Mouse (Mus musculus) thymus, adult 2 months (tissue): Measurements from ENCODE around the gene Pts. TPM values are rescaled to one million over a fixed set of nuclear protein-coding genes. Genes with fewer than 3 reads are reported as not detected.

Experiments used
- DNase-seq: peaks from one replicate; pipeline ENCODE4 v3.0.0; 2021
- H3K27ac ChIP-seq: fragments of 200-500 bp; 2 replicates; pipeline ENCODE4 v1.5.1; 2012; ENCODE audit warnings: low read length, control low read depth; ENCODE audit not compliant: control insufficient read depth, insufficient read depth
- H3K27me3 ChIP-seq: fragments of 200-500 bp; 2 replicates; pipeline ENCODE4 v1.6.1; 2012; ENCODE audit warnings: mild to moderate bottlenecking, low read length, moderate library complexity, mixed read lengths; ENCODE audit not compliant: control insufficient read depth, insufficient read depth
- H3K36me3 ChIP-seq: fragments of 200-500 bp; 2 replicates; pipeline ENCODE4 v1.6.1; 2012; ENCODE audit warnings: mild to moderate bottlenecking, low read length, moderate library complexity; ENCODE audit not compliant: control insufficient read depth, insufficient read depth
- H3K4me1 ChIP-seq: fragments of 200-500 bp; replicated peaks from 2 replicates; pipeline ENCODE4 v1.6.1; 2012; ENCODE audit warnings: low read length; ENCODE audit not compliant: control insufficient read depth, insufficient read depth
- H3K4me3 ChIP-seq: fragments of 200-500 bp; 2 replicates; pipeline ENCODE4 v1.5.1; 2012; ENCODE audit warnings: mild to moderate bottlenecking, low read length, control low read depth, moderate library complexity; ENCODE audit not compliant: control insufficient read depth, insufficient read depth
- CTCF ChIP-seq: fragments of 200-500 bp; IDR thresholded peaks from 2 replicates; pipeline ENCODE4 v1.5.1; 2012; ENCODE audit warnings: mild to moderate bottlenecking, control low read depth, low read length, moderate library complexity, borderline replicate concordance; ENCODE audit not compliant: control insufficient read depth, poor library complexity, insufficient read depth; ENCODE audit errors: extremely low read depth
- POLR2A ChIP-seq: fragments of 200-500 bp; IDR thresholded peaks from 2 replicates; pipeline ENCODE4 v1.6.1; 2012; ENCODE audit warnings: mild to moderate bottlenecking, low read length, control low read depth, moderate library complexity; ENCODE audit not compliant: control insufficient read depth, poor library complexity, insufficient read depth; ENCODE audit errors: extremely low read depth
- WGBS: fragments of 180-500 bp; shearing (Covaris S2); methylation state at CpG from one replicate; pipeline ENCODE4 v1.1.7; 2018; 5-methylcytosine and 5-hydroxymethylcytosine counted together
- polyA plus RNA-seq: library from polyadenylated mRNA; depleted of rRNA; stranded (reverse); fragments of >200 nt; gene quantifications from 2 replicates; pipeline ENCODE4 v1.2.3, GENCODE M21; 2012; rRNA removed

The Pts gene
- polyA plus RNA-seq, 1 experiment, result 51.0 TPM

DNA sequence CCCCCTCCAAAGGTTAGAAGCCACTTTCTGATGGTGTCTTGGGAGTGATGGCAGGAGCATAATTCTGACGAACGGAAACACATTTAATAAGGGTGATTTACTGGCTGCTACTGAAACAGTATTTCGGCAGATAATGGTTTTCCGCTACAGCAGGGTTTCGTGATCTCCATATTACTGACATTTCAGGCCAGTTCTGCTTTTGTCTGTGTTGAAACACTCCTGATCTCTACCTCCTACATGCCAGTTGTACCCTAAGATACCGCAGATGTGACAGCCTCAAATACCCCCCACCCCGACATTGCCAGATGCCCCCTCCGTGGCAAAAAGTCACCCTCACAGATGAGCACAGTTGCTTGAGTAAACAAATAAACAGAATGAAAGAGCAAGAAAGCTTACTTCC lies 49.0 kb downstream of the Pts start:
- TF ChIP-seq CTCF (no peak), POLR2A (no peak)
- H3K27me3 ChIP-seq, result no peaks in the 10 kb centered on the region
- H3K27ac ChIP-seq, result no peak overlapping the region
- DNase-seq, result no peak
- 67% methylated on average over 8 of the region's 8 CpGs for WGBS
- H3K4me3 ChIP-seq, result no peak overlapping the region
- no peaks in the 10 kb centered on the region for H3K36me3 ChIP-seq
- H3K4me1 ChIP-seq, result peaks cover 27% of the 10 kb centered on the region

DNA sequence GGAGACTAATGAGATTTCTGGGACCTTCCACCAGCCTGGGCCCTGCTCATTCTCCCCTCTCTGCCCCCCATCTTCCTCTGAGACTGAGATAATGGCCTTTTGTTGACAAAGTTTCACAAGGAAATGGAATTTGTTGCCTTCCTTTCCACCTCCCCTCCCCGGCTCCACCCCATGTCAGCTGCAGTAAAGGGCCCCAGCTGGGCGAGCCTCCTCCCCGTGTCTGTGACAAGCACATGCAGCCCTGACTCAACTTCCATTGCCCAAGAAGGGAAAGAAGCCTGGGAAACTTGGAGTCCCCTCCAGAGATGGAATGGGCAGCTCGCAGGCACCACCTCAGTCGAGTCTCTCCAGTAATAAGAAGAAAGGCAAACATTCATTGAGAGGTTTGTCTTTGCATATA lies 49.7 kb downstream of the Pts start:
- Histone ChIP-seq H3K4me1 (peaks cover 27% of the 10 kb centered on the region), H3K27ac (peak overlapping the region; percentile 22; the same call in 1 of the 2 replicates), H3K36me3 (no peaks in the 10 kb centered on the region), H3K27me3 (no peaks in the 10 kb centered on the region), H3K4me3 (no peak overlapping the region)
- 44% methylated on average over 5 of the region's 5 CpGs for WGBS
- peak; percentile 30 for DNase-seq
- TF ChIP-seq POLR2A (no peak), CTCF (no peak)

DNA sequence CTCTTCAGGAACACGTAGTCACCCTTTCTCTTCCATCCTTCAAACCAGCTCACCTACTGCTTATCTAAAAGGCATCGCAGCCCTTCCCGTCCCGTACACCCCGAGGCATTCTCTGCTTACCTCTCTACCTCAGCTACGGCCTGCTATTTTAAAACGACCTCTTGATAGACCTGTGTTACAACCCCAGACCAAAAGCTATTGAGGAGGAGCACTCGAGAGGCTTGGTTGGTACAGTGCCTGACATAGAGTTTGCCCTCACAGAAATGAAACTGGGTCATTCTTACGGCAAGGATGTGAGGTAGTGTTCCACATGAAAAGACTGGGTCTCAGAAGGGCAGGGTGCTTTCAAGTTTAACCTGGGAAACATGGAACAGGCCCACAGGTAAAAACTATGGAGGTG lies 51.3 kb downstream of the Pts start:
- 91% methylated on average over 9 of the region's 9 CpGs for WGBS
- Histone ChIP-seq H3K4me1 (peaks cover 27% of the 10 kb centered on the region), H3K27ac (peak overlapping the region; percentile 10; the same call in 1 of the 2 replicates), H3K4me3 (no peak overlapping the region), H3K27me3 (no peaks in the 10 kb centered on the region), H3K36me3 (no peaks in the 10 kb centered on the region)
- TF ChIP-seq CTCF, result no peak
- TF ChIP-seq POLR2A, result no peak
- DNase-seq, result no peak

DNA sequence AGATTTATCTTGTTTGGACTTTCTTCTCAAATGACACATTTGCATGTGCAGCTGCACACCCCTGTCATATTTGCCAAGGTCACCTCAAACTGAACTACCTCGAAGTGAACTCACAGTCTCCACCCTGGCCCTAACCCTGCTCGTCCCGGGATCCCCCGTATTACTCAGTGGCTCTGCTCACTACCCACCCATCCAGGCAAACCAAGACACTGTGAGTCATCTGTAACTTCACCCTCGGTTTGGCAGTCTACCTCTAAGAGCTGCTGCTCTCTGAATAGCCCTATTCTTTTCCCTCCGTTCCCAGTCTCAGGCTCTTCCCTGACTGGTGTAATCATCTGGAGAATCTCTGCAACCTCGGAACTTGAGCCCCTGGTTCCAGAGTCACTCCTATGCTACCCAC lies 51.9 kb downstream of the Pts start:
- H3K27me3 ChIP-seq, result no peaks in the 10 kb centered on the region
- no peak overlapping the region for H3K27ac ChIP-seq
- H3K36me3 ChIP-seq, result no peaks in the 10 kb centered on the region
- DNase-seq, result no peak
- no peak overlapping the region for H3K4me3 ChIP-seq
- TF ChIP-seq CTCF (no peak), POLR2A (no peak)
- WGBS, result 86% methylated on average over 7 of the region's 7 CpGs
- H3K4me1 ChIP-seq, result peaks cover 27% of the 10 kb centered on the region

DNA sequence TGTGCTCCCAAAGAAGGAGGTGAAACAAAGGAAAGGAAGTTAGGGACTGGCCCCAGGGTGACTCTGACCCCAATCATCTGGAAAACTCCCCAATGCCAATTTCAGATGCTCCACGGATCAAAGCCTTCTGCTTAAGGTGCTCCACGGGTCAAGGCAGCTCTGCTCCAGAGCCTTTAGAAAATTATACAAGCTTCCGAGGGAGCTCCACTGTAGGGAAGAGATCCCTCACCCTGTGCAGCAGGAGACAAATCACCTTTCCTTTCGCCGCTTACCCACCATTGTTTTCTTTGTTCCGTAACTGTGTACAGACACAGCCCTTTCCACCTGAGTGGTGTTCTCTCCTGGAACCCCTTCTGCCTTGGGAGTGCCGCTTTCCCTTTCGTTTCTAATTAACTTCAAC lies 52.8 kb downstream of the Pts start:
- Histone ChIP-seq H3K4me1 (peaks cover 36% of the 10 kb centered on the region), H3K27ac (no peak overlapping the region), H3K27me3 (no peaks in the 10 kb centered on the region), H3K4me3 (no peak overlapping the region), H3K36me3 (no peaks in the 10 kb centered on the region)
- 78% methylated on average over 8 of the region's 8 CpGs for WGBS
- no peak for DNase-seq
- TF ChIP-seq POLR2A, result no peak
- no peak for TF ChIP-seq CTCF

DNA sequence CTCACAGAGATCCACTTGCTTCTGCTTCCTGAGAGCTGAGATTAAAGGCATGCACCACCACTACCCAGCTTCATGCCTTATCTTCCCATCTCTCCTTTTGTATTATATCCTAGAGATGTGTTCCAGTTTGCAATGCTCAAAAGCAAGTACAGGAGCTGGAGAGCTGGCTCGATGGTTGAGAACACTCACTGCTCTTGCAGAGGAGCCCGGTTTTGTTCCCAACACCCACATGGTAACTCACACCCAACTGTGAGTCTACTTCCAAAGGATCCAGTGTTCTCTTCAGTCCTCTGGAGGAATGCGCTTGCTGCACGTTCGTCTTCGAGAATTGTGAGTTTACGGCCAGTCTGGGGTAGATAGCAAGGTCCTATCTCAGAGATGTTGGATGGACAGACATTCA lies 53.2 kb downstream of the Pts start:
- Histone ChIP-seq H3K4me1 (peaks cover 39% of the 10 kb centered on the region), H3K27ac (no peak overlapping the region), H3K27me3 (no peaks in the 10 kb centered on the region), H3K36me3 (no peaks in the 10 kb centered on the region), H3K4me3 (no peak overlapping the region)
- 94% methylated on average over 7 of the region's 7 CpGs for WGBS
- TF ChIP-seq CTCF (no peak), POLR2A (no peak)
- no peak for DNase-seq

Other genes starting within 250 kb of the Pts start
- gene Rpl10-ps3, start 183.8 kb downstream of the Pts start, polyA plus RNA-seq, result 71.6 and 86.8 TPM in 2 replicates
- gene Plet1, start 34.2 kb downstream of the Pts start, polyA plus RNA-seq, result 7.5 and 8.0 TPM in 2 replicates
- gene Il18, start 26.1 kb upstream of the Pts start, polyA plus RNA-seq, result 3.2 and 5.0 TPM in 2 replicates
- gene Bco2, start 26.5 kb upstream of the Pts start, polyA plus RNA-seq, result 0.23 and 0.38 TPM in 2 replicates
- not detected in 2 replicates for gene Tex12, start 32.6 kb upstream of the Pts start, polyA plus RNA-seq
- 197 and 210 TPM in 2 replicates for gene Sdhd, start 75.1 kb upstream of the Pts start, polyA plus RNA-seq
- 126 and 168 TPM in 2 replicates for gene Timm8b, start 75.2 kb upstream of the Pts start, polyA plus RNA-seq
- 0.69 and 0.85 TPM in 2 replicates for gene Pih1d2, start 88.6 kb upstream of the Pts start, polyA plus RNA-seq
- 8.5 and 8.9 TPM in 2 replicates for gene Nkapd1, start 88.7 kb upstream of the Pts start, polyA plus RNA-seq
- 23.8 and 24.5 TPM in 2 replicates for gene Dlat, start 131.1 kb upstream of the Pts start, polyA plus RNA-seq
- gene Dixdc1, start 210.8 kb upstream of the Pts start, polyA plus RNA-seq, result 0.37 and 0.77 TPM in 2 replicates
- 1.6 and 3.6 TPM in 2 replicates for gene 2310030G06Rik, start 217.8 kb upstream of the Pts start, polyA plus RNA-seq
- gene Cryab, start 222.6 kb upstream of the Pts start, polyA plus RNA-seq, result 29.7 and 146 TPM in 2 replicates
- gene Hspb2, start 223.6 kb upstream of the Pts start, polyA plus RNA-seq, result 3.8 and 16.7 TPM in 2 replicates
- gene Fdxacb1, start 239.5 kb upstream of the Pts start, polyA plus RNA-seq, result 4.5 and 4.7 TPM in 2 replicates
- 23.2 and 23.4 TPM in 2 replicates for gene Alg9, start 246.3 kb upstream of the Pts start, polyA plus RNA-seq
- 20.0 and 22.4 TPM in 2 replicates for gene 1110032A03Rik, start 246.8 kb upstream of the Pts start, polyA plus RNA-seq